Mouse (Mus musculus) WW6 (cell line): ENCODE measurements at regions not wholly inside any gene's neighbourhood (a gene's known extent, or its start where the extent isn't known, plus 50 kb on each side); places are given as distances from the start of the nearest gene placed in this dataset.

Experiments used
- DNase-seq: peaks from one replicate; pipeline ENCODE4 v3.0.0-alpha.2; 2013; ENCODE audit warnings: low read depth, low spot score

- no peak for DNase-seq
Observed at GRCm38 (mm10) chr12:107723062-107723859, 234.8 kb downstream of the 3110018I06Rik start.

- no peak for DNase-seq
Observed at GRCm38 (mm10) chr12:107723860-107724320, 235.5 kb downstream of the 3110018I06Rik start.

GRCm38 (mm10) chr12:107724467-107724866 lies 236.0 kb downstream of the 3110018I06Rik start:
- no peak for DNase-seq

GRCm38 (mm10) chr12:107728865-107729264 lies 240.4 kb downstream of the 3110018I06Rik start:
- no peak for DNase-seq

GRCm38 (mm10) chr12:107729301-107729700 lies 240.9 kb downstream of the 3110018I06Rik start:
- DNase-seq: no peak

GRCm38 (mm10) chr12:107730940-107731339 lies 242.5 kb downstream of the 3110018I06Rik start:
- no peak for DNase-seq

- no peak for DNase-seq
Observed at GRCm38 (mm10) chr12:107734536-107734935, 246.1 kb downstream of the 3110018I06Rik start.

GRCm38 (mm10) chr12:107742641-107743040 lies 254.2 kb downstream of the 3110018I06Rik start:
- DNase-seq: no peak

- no peak for DNase-seq
Observed at GRCm38 (mm10) chr12:107744822-107745221, 256.4 kb downstream of the 3110018I06Rik start.

- DNase-seq: no peak
Observed at GRCm38 (mm10) chr12:107748481-107749380, 254.7 kb downstream of the Bcl11b start.

GRCm38 (mm10) chr12:107749381-107750085 lies 253.9 kb downstream of the Bcl11b start:
- no peak for DNase-seq

- DNase-seq: no peak
Observed at GRCm38 (mm10) chr12:107750285-107750927, 253.0 kb downstream of the Bcl11b start.

GRCm38 (mm10) chr12:107752126-107752525 lies 251.3 kb downstream of the Bcl11b start:
- no peak for DNase-seq

- DNase-seq: no peak
Observed at GRCm38 (mm10) chr12:107752587-107752986, 250.8 kb downstream of the Bcl11b start.

- no peak for DNase-seq
Observed at GRCm38 (mm10) chr12:107753022-107753421, 250.4 kb downstream of the Bcl11b start.

- no peak for DNase-seq
Observed at GRCm38 (mm10) chr12:107753536-107753935, 249.9 kb downstream of the Bcl11b start.

GRCm38 (mm10) chr12:107754885-107755284 lies 248.5 kb downstream of the Bcl11b start:
- no peak for DNase-seq

- no peak for DNase-seq
Observed at GRCm38 (mm10) chr12:107755820-107756517, 247.4 kb downstream of the Bcl11b start.

GRCm38 (mm10) chr12:107757184-107757583 lies 246.2 kb downstream of the Bcl11b start:
- DNase-seq: no peak

GRCm38 (mm10) chr12:107757996-107758791 lies 245.2 kb downstream of the Bcl11b start:
- peak; percentile 18 for DNase-seq
